Comparison of ENCODE assay signal across 28 mouse cellular contexts in the genomic region with DNA sequence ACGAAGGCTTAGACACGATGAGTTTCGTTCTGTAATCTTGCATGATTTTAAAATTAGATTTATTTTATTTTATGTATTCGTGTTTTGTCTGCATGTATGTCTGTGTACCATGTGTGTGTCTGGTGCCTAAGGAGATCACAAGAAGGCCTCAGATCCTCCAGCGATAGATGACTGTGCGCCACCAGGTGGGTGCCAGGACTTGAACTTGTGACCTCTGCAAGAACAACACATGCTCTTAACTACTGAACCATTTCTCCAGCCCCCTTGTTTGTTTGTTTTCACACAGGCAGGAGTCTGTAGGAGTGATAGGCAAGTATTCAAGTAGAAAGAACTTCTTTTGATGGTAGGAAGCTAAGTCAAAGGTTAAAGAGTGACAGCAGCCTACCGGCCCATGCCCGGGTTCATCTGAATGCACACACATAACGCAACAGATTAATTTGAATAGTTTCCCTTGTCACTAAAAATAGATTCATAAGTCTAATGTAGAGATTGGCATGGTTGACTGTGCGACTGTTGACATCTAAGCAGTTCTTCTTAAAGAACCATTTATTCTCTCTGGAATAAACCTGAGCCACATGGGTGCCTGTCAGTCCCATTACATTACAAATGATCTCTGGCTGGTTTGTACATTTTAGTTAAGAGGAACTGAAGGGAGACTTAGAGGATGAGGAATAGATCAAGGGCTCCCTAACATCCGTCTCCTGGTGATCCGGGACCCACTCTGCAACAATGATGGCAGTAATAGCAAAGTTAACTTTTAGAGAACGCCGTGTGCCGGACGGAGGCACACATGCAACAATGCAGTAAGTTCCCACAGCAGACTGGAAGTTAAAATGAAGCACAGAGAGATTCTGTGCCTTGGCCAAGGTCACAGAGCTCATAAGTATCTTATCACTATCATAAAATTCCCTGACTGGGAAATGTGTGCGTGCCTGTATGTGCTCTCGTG. TPM values are rescaled to one million over a fixed set of nuclear protein-coding genes. Genes with fewer than 3 reads are reported as not detected.
DNase-seq lines count a peak whose midpoint lies in the region; ATAC-seq and TF ChIP-seq lines count a peak whose summit lies in the region.
"Had no signal": no experiment of that assay in that cellular context is flagged by ENCODE, and none has a peak within 500 bp of the region (broad histone marks: within the 10 kb centered on the region; RNA-seq: fewer than 3 reads in every experiment).

No protein-coding gene starts in this region.

- no peak overlapping the region for H3K9ac ChIP-seq in heart, adult 2 months (ENCODE audit: low read depth, low read length)
- no peak overlapping the region for H3K9ac ChIP-seq in lung, postnatal 0 days (replicated peaks; ENCODE audit: low read depth)
- H3K9ac ChIP-seq: embryonic facial prominence, embryonic 12.5 days; heart, embryonic 13.5 days; hindbrain, embryonic 15.5 days; limb, embryonic 12.5 days; lung, embryonic 15.5 days; midbrain, embryonic 13.5 days had no signal

- intact Hi-C loops in heart, adult 2 months (cut with DNase I), result no loop called here

- TF ChIP-seq EP300 in heart, adult 2 months (IDR thresholded peaks at IDR 0.05; ENCODE audit: insufficient read depth, low read depth, low read length), result no peak
- TF ChIP-seq EP300 in lung, postnatal 0 days (IDR thresholded peaks at IDR 0.05), result no peak

- no peak overlapping the region for H3K27ac ChIP-seq in heart, adult 2 months
- H3K27ac ChIP-seq in testis, adult 2 months (ENCODE audit: control insufficient read depth, insufficient read depth, low read depth, low read length), result peak overlapping the region; percentile 53
- H3K27ac ChIP-seq in macrophage, result peak overlapping the region; percentile 84
- H3K27ac ChIP-seq in lung, postnatal 0 days (ENCODE audit: low read length), result no peak overlapping the region
- H3K27ac ChIP-seq: embryonic facial prominence, embryonic 12.5 days; heart, embryonic 13.5 days; hindbrain, embryonic 15.5 days; limb, embryonic 12.5 days; lung, embryonic 15.5 days; midbrain, embryonic 13.5 days had no signal

- peak; percentile 79 for DNase-seq in heart, adult 11 months
- DNase-seq in heart, adult 2 months, result no peak
- no peak for DNase-seq in testis, postnatal 10 days (ENCODE audit: low spot score)
- peak; percentile 61 for DNase-seq in testis, postnatal 14 days (ENCODE audit: low spot score)
- no peak for DNase-seq in adipocyte (ENCODE audit: low spot score)
- DNase-seq in lung, postnatal 0 days (ENCODE audit: low spot score), result no peak
- DNase-seq: adrenal gland, adult 2 months; cerebellum, adult 8-10 months; cerebellum, postnatal 25 days; gastrocnemius, postnatal 25 days; heart, postnatal 10 days; kidney, adult 9 months; kidney, postnatal 25 days; retina, postnatal 1 day; right cerebral cortex, postnatal 14 days; thymus, adult 18-20 months; thymus, postnatal 36 days had no signal

- H3K4me2 ChIP-seq in lung, postnatal 0 days (replicated peaks; ENCODE audit: low read depth, low read length), result no peak overlapping the region
- H3K4me2 ChIP-seq: embryonic facial prominence, embryonic 12.5 days; heart, embryonic 13.5 days; hindbrain, embryonic 15.5 days; limb, embryonic 12.5 days; liver, embryonic 11.5 days; lung, embryonic 15.5 days; midbrain, embryonic 13.5 days had no signal

- no peaks in the 10 kb centered on the region for H3K36me3 ChIP-seq in heart, adult 2 months (ENCODE audit: control insufficient read depth, insufficient read depth, low read length)
- no peaks in the 10 kb centered on the region for H3K36me3 ChIP-seq in testis, adult 2 months (ENCODE audit: control insufficient read depth, insufficient read depth, low read length)
- 0 out of 2 replicates have a peak, but pooled peaks cover 5% of the 10 kb centered on the region for H3K36me3 ChIP-seq in macrophage (ENCODE audit: inconsistent target)
- no peaks in the 10 kb centered on the region for H3K36me3 ChIP-seq in lung, postnatal 0 days (ENCODE audit: insufficient read depth, low read length)
- H3K36me3 ChIP-seq: embryonic facial prominence, embryonic 12.5 days; heart, embryonic 13.5 days; hindbrain, embryonic 15.5 days; limb, embryonic 12.5 days; lung, embryonic 15.5 days; midbrain, embryonic 13.5 days had no signal

- ATAC-seq in lung, postnatal 0 days, result no peak
- ATAC-seq: CD4-positive, CD25-positive, alpha-beta regulatory T cell, adult 4 months; forebrain, embryonic 14.5 days; midbrain, embryonic 13.5 days had no signal

- no peaks in the 10 kb centered on the region for H3K4me1 ChIP-seq in heart, adult 2 months (ENCODE audit: control insufficient read depth, insufficient read depth, low read length)
- H3K4me1 ChIP-seq in testis, adult 2 months (ENCODE audit: control insufficient read depth, insufficient read depth, low read length), result peaks cover 6% of the 10 kb centered on the region; the same call in 1 of the 2 replicates
- no peaks in the 10 kb centered on the region for H3K4me1 ChIP-seq in lung, postnatal 0 days (ENCODE audit: insufficient read depth, low read depth, low read length)
- H3K4me1 ChIP-seq: embryonic facial prominence, embryonic 12.5 days; lung, embryonic 15.5 days had no signal

- 80% methylated on average over 18 of the region's 18 CpGs for WGBS in heart, adult 2 months
- 81% methylated on average over 18 of the region's 18 CpGs for WGBS in macrophage (ENCODE audit: missing documents)
- 78% methylated on average over 18 of the region's 18 CpGs for WGBS in lung, postnatal 0 days

- no peaks in the 10 kb centered on the region for H3K27me3 ChIP-seq in heart, adult 2 months (ENCODE audit: control insufficient read depth, insufficient read depth, low read length)
- no peaks in the 10 kb centered on the region for H3K27me3 ChIP-seq in testis, adult 2 months (ENCODE audit: control insufficient read depth, insufficient read depth, low read length)
- H3K27me3 ChIP-seq in lung, postnatal 0 days (replicated peaks; ENCODE audit: insufficient read depth, low read length), result no peaks in the 10 kb centered on the region
- H3K27me3 ChIP-seq: embryonic facial prominence, embryonic 12.5 days; heart, embryonic 13.5 days; hindbrain, embryonic 15.5 days had no signal

- no peak for TF ChIP-seq CTCF in heart, adult 2 months (IDR thresholded peaks at IDR 0.05)
- TF ChIP-seq CTCF in testis, adult 2 months (IDR thresholded peaks at IDR 0.05; ENCODE audit: control insufficient read depth, insufficient read depth, insufficient replicate concordance, low read depth, low read length), result no peak
- TF ChIP-seq CTCF in lung, postnatal 0 days (IDR thresholded peaks at IDR 0.05), result no peak

- H3K79me2 ChIP-seq in heart, adult 2 months (replicated peaks; ENCODE audit: control insufficient read depth, insufficient read depth, low read length), result no peaks in the 10 kb centered on the region
- H3K79me2 ChIP-seq in macrophage (ENCODE audit: inconsistent target), result peaks cover 73% of the 10 kb centered on the region

- no peak for TF ChIP-seq POLR2A in heart, adult 2 months (IDR thresholded peaks at IDR 0.05; ENCODE audit: insufficient read depth, low read depth, low read length)
- no peak for TF ChIP-seq POLR2A in testis, adult 2 months (IDR thresholded peaks at IDR 0.05; ENCODE audit: control insufficient read depth, low read depth, low read length)

- no peak overlapping the region for H3K4me3 ChIP-seq in heart, adult 2 months
- no peak overlapping the region for H3K4me3 ChIP-seq in testis, adult 2 months (ENCODE audit: control insufficient read depth, low read depth, low read length)
- H3K4me3 ChIP-seq in macrophage (ENCODE audit: inconsistent target), result no peak overlapping the region
- H3K4me3 ChIP-seq in lung, postnatal 0 days (ENCODE audit: low read depth, low read length), result no peak overlapping the region
- H3K4me3 ChIP-seq: embryonic facial prominence, embryonic 12.5 days; heart, embryonic 13.5 days; hindbrain, embryonic 15.5 days; limb, embryonic 12.5 days; lung, embryonic 15.5 days; midbrain, embryonic 13.5 days had no signal

- no peaks in the 10 kb centered on the region for H3K9me3 ChIP-seq in lung, postnatal 0 days (ENCODE audit: low read length)
- H3K9me3 ChIP-seq: embryonic facial prominence, embryonic 12.5 days; heart, embryonic 13.5 days; hindbrain, embryonic 15.5 days; limb, embryonic 12.5 days; lung, embryonic 15.5 days; midbrain, embryonic 13.5 days had no signal

RNA-seq across cellular contexts. Expression of a gene that starts 2.3 kb away (rescaled TPM):
- 1 to 10 TPM in 1 of 2 experiments, under 1 TPM in 1; 0.55 to 1.2 TPM for total RNA-seq in heart, adult 2 months (2021)
- 1.3 and 1.5 TPM in 2 replicates for polyA plus RNA-seq in heart, adult 2 months (2012; rRNA removed)
- polyA plus RNA-seq in testis, adult 2 months (2012; rRNA removed), result 1.0 and 1.1 TPM in 2 replicates
- 10 to 100 TPM in 17 of 26 experiments, 1 to 10 TPM in 9; 2.9 to 39.5 (median 21.6) TPM for total RNA-seq in macrophage (2018; cell fraction: chromatin; rRNA removed)
- total RNA-seq in macrophage (2018; cell fraction: cytosol; rRNA removed), result 10 to 100 TPM in 2 of 26 experiments, 1 to 10 TPM in 22, under 1 TPM in 2; 0.80 to 11.8 (median 5.9) TPM
- 10 to 100 TPM in 16 of 26 experiments, 1 to 10 TPM in 10; 3.1 to 39.7 (median 18.1) TPM for total RNA-seq in macrophage (2018; cell fraction: nucleus; rRNA removed)
- 3.3 to 9.9 TPM (median 4.6 TPM) in 3 replicates for polyA plus RNA-seq in macrophage (2018)
- polyA plus RNA-seq in lung, postnatal 0 days (2015; fragmentation: Nextera tagmentation; extraction: Ambion mirVana), result 0.27 TPM in 2 replicates
- polyA plus RNA-seq: liver, embryonic 11.5 days had no signal

Comparison
In these comparisons a context has a peak if more than half of its experiments do, and no peak if none do; other contexts are left out.
1. DNase-seq: peak in heart, adult 11 months (single experiment) and testis, postnatal 14 days (single experiment); none in heart, adult 2 months (0 of 2), testis, postnatal 10 days (single experiment), adipocyte (single experiment) and lung, postnatal 0 days (single experiment).
2. H3K27ac ChIP-seq: peak in testis, adult 2 months (single experiment) and macrophage (single experiment); none in heart, adult 2 months (single experiment) and lung, postnatal 0 days (single experiment).